Mouse (Mus musculus): ENCODE results near the gene Kmt2d. TPM values are rescaled to one million over a fixed set of nuclear protein-coding genes. Genes with fewer than 3 reads are reported as not detected.

The Kmt2d gene
- total RNA-seq, 2 experiments from 2014 or later = 65.6 to 67.2 TPM

DNA sequence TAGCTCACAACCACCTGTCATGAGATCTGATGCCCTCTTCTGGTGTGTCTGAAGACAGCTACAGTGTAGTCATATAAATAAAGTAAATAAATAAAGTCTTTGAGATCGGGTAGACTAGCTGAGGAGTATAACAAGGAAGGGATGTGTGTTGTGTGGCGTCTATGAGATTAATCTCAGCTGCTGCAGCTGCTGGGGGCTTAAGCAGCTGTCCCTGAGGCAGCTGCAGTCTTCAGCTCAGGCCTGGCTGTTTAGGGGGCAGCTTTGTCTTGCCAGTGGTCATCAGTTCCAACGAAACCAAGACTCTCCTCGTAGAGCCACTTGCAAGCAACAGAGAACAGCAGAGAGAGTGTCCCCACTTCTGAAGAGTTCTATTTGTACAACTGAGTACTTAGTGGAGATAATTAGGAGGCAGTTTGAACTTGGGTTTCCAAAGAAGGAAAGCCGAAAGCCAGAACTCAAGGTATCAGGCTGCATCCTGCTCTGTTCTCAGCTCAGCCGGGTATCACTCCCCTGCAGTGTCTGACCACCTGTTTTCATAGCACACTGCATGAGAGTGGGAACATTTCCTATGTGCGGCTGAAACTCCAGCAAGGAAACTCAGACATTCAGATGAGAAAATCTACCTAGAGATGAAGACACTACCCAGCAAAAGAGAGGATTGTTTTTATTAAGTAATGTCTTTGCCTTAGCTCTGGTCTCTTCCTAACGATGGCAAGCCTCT lies 15.8 kb upstream of the Kmt2d start:
- DNase-seq = no peak

DNA sequence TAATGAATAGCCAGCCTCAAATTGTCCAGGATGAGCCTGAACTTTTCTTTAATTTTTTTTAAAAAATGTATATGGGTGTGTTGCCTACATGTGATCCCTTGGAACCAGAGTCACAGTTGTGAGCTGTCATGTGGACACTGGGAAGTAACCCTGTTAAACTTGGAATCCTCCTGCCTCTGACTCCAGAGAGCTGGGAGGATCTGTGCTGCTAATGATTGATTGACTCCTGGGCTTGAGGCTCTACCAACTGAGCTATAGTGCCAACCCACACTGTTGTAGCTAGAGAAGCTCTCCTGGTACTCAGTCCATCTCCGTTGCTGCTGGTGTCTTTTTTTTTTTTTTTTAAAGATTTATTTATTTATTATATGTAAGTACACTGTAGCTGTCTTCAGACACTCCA lies 13.1 kb upstream of the Kmt2d start:
- no peak for DNase-seq

GRCm38 (mm10) chr15:98883661-98884060 lies 12.7 kb upstream of the Kmt2d start:
- DNase-seq = no peak

DNA sequence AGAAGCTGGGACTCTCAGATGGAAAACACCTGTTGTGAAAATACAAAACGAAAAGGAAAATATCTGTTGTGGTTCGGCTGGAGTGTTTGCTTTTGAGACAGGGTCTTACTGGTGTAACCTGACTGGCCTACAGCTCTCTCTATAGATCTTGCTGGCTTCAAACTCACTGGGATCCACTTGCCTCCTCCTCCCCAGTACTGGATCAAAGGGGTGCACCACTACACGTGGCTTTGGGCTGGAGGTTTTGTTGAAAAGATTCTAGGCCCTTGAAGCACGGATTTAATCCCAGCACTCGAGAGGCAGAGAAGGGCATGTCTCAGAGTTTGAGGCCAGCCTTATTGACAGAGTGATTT lies 10.6 kb upstream of the Kmt2d start:
- no peak for DNase-seq

- peak; percentile 89 for DNase-seq
These were observed 10.1 kb upstream of the Kmt2d start for GRCm38 (mm10) chr15:98880978-98881655.

GRCm38 (mm10) chr15:98877331-98877730 lies 6.3 kb upstream of the Kmt2d start:
- DNase-seq = peak; percentile 79

- DNase-seq = peak; percentile 92
These were observed 1.2 kb upstream of the Kmt2d start for GRCm38 (mm10) chr15:98871916-98872888.

DNA sequence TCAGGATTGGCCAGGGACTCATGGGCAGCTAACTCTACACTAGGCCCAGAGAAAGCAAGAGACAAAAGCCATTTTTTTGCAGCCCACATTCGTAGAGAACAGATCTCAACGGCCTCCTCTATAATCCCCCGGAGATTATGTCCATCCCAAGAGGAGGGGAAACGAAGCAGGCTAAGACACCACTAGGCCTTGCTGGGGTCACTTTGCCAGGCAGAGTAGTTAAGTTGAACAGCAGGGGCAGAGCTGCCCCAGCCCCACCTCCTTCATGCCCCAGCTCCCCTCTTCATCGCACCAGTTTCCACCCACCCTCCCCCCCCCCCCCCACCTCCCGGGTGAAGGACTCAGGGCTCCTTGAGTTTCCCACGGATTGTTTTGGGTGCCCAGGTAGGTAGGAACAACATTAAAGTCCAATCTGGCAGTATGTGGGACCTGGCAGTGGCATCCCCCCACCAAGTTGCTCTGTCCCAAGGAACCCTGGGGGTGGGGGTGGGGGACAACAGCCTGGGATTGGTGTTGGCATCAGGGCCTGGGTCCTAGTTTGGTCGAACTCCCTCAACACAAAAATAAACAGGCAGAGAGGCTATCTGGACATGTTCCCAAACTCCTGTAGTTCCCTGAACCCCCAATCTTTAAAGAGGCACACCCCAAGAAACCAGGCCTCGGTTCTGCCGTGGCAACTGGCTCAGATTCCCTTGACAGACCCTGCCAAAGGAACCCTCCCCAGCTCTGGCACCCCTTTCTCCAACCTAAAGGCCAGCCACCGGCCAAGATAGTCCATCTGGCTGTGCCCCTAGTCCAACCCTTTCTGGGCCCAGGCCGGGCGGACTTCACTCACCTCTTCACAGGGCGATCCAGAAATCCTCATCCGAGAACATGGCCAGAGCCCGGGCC lies 580 bp downstream of the Kmt2d start:
- peak; percentile 52 for DNase-seq

GRCm38 (mm10) chr15:98869342-98870178 lies 1.4 kb downstream of the Kmt2d start:
- DNase-seq = peak; percentile 31

DNA sequence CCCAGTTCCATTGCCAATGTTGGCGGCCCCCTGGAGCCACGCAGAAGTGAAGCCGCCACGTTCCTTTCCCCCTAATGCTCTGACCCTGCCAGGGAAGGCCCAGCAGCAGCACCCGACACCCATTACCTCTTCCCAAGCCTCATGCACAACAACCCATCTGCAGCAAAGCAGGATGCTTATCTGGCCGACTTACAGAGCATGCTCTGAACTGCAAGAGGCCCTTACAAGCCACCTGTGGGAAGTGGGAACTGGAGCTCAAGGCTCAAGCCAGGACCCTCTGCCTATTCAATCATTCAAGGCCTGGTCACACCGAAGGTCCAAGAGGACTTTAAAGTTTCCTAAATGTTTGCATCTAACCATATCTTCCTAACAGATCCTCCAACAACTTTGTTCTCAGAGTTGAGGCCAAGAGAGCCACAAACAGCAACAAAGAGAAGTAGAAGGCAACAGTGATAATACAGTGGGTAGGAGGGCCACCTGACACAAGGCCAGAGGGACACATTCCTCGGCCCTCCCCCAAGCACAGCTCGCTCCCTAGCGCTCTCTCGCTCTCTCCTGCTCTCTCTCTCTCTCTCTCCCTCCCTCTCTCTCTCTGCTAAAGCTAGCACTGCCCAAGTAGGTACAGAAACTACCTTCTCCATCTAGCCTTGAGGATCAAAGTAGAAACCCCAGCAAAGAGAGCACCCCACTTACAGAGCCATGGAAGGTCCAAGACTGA lies 2.5 kb downstream of the Kmt2d start:
- peak; percentile 13 for DNase-seq

GRCm38 (mm10) chr15:98867321-98867720 lies 3.7 kb downstream of the Kmt2d start:
- peak; percentile 59 for DNase-seq

GRCm38 (mm10) chr15:98866501-98866900 lies 4.5 kb downstream of the Kmt2d start:
- DNase-seq = no peak

DNA sequence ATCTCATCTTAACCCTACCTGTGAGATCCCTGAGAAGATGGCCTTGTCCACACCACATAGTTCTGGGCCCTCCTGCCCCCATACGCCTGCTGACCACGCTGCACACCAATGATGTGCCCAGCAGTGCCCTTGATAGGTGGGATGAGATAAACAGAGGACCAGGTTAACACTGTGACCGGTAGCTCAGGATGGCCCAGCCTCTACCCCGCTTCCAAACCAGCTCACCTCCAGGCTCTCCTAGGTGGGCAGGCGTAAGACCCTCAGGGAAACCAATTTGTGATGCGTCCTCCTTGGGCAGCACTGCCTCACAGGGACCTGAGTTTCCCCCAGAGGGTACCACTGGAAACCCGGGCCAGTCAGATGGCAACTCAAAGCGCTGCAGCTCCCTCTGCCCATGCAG lies 5.2 kb downstream of the Kmt2d start:
- peak; percentile 8 for DNase-seq

DNA sequence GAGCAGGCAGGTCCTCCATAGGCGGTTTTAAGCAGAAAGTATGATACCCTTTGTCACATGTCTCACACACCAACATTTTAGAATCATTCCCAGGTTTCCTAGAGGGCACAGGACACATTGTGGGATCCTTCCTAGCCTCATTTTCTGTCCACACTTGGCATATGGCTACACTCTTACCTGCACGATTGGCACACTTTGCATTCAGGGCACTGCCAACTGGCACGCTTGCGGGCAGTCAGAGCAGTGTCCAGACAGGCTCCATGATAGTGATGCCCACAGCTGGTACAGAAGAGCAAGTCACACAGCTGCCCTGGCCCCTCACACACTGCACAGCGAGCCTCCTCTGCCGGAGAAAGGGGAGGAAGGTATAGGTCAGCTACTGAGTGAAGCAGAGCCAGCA lies 6.1 kb downstream of the Kmt2d start:
- no peak for DNase-seq

- DNase-seq = no peak
These were observed 7.5 kb downstream of the Kmt2d start for GRCm38 (mm10) chr15:98863451-98863958.

GRCm38 (mm10) chr15:98861701-98862410 lies 9.1 kb downstream of the Kmt2d start:
- peak; percentile 8 for DNase-seq

DNA sequence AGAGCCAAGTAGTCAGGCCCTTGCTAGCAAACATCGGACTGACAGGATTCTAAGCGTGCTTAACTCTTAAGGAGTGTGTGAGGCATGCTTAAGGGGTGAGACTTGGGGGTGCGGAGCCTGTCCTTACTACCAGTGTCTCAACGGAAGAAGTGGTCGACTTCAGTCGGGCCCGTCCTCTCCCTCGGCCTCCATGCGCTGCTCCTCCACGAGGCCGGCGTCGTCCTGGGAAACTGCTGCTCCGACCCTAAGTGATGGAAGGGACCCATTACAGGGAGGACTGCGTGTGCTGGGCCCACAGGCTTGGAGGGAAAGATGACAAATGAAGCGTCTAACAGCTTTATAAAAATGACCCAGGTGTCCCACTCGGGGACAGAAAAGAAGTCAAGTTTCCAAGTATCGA lies 10.1 kb downstream of the Kmt2d start:
- no peak for DNase-seq

DNA sequence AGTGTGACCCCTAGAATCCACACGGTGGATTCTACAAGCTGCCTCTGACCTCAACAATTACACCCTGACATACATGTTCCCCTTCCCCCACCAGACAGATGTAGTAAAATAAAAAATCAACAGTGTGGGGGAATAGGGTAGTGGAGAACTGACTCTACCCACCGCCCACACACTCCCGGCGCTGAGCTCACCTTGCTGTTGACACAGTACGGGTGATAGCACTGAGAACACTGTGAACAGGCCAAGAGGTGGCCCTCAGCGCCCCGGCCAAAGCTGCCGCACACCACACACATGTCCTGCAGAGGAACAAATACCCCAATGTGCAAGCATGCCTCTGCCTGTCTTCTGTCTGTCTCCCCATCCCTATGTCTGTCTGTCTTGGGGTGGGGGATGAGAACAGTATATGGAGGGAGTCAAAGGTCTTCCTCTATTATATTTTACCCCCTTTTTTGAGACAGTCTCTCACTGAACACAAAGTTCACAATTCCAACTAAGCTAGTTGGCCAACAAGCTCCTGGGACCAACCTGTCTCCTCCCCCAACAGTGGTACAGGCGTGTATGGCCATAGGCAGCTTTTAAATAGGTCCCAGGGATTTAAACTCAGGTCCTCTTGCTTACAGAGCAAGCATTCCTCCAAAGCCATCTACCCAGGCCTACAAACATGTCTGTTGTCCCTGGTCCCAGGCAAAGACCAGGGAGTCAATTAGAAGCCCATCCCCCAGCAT lies 11.5 kb downstream of the Kmt2d start:
- DNase-seq = no peak

DNA sequence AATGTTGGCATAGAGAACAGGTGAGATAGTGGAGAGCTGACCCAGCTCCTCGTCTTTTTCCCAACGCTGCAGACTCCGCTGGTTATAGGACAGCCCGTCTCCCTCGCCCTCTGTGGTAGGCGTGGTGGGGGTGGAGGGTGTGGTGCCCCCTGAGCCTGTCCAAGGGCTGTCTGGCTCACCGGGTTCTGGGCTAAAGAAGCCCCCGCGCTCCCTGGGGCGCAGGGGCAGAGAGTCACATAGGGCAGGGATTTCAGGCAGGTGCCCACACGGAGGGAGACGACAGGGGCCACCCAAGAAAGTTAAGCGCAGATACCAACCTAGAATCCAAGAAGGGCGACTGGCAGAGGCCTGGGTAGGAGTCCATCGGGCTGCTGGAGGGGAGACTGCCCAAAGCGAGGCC lies 16.8 kb downstream of the Kmt2d start:
- DNase-seq = no peak
